Mouse (Mus musculus): ENCODE measurements around the gene Ap4s1.
"Not testable (repeated sequence)": the region's sequence is repeated elsewhere in the genome, so short reads cannot be mapped to it uniquely, and the experiment has no call there.

The Ap4s1 gene

DNA sequence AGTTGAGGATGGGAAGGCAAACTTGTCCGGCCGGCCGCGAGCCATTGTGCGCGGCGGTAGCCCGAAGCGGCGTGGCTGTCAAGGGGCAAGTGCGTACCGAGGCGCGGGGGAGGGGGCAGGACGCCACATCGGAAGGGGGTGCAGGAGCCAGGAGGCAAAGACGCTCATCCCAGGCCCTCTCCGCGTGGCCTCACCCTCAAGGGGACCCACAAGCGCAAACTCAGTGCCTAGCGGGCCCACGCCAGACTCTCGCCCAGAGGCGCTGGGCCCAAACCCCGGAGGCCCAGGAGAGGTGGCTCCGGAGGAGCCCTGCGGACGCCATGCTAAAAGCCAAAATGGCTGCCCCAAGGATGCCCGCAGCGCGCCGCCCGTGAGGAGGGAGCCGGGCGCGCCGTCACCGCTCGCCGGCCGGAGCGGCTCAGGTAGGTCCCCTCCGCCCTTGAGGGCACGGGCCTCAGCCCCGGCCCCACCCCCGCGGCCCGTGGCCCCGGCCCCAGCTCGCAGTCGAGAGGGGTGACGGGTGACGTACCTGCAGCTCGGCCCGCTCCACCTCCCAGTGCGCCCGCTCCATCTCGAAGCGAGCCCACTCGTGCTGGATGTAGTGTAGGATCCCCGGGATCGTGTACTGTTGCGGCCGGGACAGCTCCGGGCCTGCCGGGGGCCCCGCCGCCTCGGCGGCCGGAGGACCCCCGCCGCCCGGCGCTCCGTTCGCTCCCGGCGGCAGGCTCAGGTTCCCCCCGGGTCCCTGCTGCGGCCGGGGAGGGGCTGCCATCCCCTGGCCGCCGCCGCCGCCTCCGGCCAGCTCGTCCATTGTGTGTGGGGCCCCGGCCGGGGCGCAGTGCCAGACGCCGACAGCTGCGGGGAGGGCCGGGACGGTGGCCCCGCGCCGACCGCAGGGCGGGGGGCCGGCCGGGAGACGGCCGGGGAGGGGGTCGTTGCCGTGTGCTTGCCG lies at the start of gene Ap4s1:
Gene Ap4s1, plus strand, starts transcription at position 141 of the 952 bp plus-strand sequence.
- DNase-seq (ENCODE audit: low spot score in 2 of 2) = peak; percentile 73 to 80

DNA sequence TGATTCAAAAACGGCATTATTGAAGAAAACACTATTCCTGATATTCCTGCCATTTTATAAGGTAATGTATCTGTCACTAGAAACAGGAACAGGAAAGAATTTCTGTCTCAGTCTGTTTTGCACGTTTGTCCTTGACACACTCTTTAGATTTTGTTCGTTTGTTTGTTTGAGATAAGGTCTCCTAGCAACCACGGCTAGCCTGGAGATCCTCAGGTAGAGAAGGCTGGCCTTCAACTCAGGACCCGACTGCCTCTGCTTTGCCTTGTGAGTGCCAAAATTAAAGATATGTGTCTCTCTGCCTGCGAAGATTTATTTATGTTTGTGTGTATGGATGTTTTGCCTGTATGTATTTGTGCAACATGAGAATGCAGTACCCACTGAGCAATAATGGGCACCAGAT lies 49.0 kb upstream of the Ap4s1 start:
- DNase-seq (ENCODE audit: low spot score in 2 of 2) = no peak

- not testable (repeated sequence) for DNase-seq (ENCODE audit: low spot score in 2 of 2)
Observed at GRCm38 (mm10) chr12:51649401-51649800, 41.4 kb upstream of the Ap4s1 start.

DNA sequence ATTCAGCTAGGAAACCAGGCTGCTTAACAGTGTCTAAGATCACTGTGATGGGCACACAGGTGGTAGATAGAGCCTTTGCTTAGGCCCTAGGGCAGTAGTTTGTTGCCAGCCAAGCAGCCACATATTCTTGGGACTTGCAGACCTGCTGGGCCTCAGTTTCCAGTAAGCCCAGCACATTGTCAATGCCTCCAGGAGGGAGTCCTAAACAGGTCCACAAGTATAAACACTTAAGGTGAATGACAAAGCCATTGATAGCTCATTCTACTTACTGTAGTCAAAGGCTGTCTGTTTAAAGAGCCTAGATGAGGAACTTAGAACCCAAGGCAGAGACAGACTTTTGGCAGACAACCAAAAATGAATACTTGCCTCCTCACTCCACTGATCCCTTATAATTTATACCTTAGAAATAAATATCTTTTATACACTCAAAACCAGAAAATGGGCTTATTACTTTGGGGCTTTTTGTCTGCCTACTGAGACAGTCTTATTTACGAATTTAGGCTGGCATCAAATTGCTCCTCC lies 34.8 kb upstream of the Ap4s1 start:
- DNase-seq (ENCODE audit: low spot score in 2 of 2) = no peak

- DNase-seq (ENCODE audit: low spot score in 2 of 2) = no peak
Observed at GRCm38 (mm10) chr12:51663011-51663410, 27.8 kb upstream of the Ap4s1 start.

DNA sequence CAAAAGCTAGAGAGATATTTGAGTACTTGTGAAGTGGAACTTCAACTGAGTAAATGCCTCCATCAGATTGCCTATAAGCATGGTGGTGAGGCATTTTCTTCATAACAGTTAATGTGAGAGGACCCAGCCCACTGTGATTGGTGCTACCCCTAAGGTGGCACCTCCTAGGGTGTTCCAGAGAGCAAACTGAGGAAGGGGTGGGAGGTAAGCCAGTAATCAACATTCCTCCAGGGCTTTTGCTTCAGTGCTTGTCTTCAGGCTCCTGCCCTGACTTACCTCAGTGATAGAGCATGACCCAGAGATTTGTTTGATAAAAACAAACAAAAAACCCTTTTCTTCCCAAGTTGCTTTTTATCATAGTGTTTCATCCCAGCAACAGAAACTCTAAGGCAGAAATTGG lies 26.9 kb upstream of the Ap4s1 start:
- no peak for DNase-seq (ENCODE audit: low spot score in 2 of 2)

DNA sequence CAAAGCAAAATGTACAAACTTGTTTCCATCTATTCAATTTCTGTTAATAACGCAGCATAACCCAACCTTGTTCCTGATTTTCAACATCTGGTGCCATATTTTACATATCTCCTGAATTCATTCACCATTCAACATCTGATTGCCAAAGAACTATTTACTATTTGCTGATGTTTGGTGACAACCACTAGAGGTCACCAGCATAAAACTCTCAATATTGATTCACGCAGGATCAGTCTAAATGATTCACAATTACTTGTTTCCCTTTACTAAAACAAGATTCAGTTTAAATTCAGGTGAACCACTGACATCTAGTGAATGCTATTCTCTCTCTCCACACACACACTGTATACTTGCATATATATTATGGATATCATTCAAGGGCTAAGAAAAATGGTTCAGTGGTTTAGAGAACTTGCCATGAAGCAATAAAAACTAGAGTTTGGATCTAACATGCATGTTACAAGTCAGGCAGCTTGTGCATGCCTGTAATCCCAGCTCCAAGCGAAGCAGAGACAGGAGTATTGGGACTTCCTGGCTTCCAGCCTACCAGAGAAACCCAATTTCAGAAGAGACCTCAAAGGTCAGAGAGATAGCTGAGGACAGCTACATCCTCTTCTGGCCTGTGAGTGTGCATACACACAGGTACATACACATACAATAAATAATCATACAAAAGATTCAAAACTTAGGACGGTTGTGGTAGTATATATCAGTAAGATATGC lies 24.0 kb upstream of the Ap4s1 start:
- no peak for DNase-seq (ENCODE audit: low spot score in 2 of 2)

DNA sequence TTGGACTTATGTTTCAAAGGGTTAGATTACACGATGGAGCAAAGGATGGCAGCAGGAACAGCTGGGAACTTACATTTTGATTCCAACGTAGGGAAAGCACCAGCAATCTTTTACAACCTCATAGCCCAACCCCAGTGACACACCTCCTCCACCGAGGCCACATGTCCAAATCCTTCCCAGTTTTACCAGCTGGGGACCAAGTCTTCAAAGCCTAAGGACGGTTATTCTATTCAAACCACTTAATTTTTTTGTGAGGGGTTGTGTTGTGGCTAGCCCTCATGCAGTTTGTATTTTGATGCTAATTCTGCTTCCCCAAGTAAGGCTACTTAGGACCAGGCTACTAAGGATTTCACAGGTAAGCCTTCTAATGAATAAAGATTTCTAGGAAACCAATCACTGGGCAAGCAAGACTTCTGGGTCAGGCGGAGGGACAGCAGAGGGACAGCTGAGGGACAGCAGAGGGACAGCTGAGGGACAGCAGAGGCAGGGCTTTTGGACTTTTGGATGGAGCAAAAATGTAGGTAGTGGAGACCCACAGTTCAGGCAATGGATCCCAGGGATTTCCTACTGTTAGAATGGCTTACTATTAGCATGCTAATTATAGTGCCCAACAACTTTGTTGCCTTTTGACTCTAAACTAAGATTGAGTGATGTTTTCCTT lies 19.5 kb upstream of the Ap4s1 start:
- DNase-seq (ENCODE audit: low spot score in 2 of 2) = no peak

DNA sequence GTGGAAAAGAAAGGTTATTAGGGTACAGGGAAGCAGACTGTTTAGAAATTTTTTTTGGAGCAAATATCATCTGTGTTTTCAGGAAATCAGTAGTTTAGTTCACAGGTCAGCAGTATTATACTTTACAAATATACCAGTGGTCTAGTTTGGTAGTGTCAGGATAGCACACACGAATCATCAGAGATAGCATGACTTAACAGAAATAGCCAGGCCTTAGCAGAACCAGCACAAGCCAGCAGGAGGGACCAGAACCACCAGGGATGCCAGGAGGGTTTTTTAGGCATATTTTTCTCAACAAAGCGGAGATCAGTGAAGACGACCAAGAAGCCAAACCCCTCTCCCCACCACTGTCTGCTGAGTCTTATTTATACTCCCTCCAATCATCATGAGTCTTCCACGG lies 17.6 kb upstream of the Ap4s1 start:
- no peak for DNase-seq (ENCODE audit: low spot score in 2 of 2)

GRCm38 (mm10) chr12:51676442-51676841 lies 14.4 kb upstream of the Ap4s1 start:
- DNase-seq (ENCODE audit: low spot score in 2 of 2) = no peak

GRCm38 (mm10) chr12:51678844-51679243 lies 12.0 kb upstream of the Ap4s1 start:
- no peak for DNase-seq (ENCODE audit: low spot score in 2 of 2)

DNA sequence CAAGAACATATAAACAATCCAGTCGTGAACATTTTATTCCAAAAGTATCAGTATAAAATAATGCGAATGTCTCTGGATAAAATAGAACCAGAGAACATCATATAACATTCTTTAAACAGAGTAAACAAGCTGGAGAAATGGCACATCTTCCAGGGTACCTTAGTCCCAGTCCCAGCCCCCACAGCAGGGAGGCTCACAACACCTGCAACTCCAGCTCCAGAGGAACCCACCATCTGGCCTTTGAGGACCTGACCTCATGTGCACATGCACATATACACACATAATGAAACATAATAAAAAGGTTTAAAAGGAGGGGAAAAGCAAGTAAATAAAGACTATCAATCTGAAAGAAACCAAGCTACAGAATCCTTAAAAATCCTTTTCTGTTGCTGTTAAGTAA lies 2.3 kb upstream of the Ap4s1 start:
- no peak for DNase-seq (ENCODE audit: low spot score in 2 of 2)

GRCm38 (mm10) chr12:51691845-51692632 lies 1.2 kb downstream of the Ap4s1 start, which contains the start of gene Strn3:
Gene Strn3, minus strand, starts transcription at chr12:51691897.
- peak; percentile 93 to 96 for DNase-seq (ENCODE audit: low spot score in 2 of 2)

DNA sequence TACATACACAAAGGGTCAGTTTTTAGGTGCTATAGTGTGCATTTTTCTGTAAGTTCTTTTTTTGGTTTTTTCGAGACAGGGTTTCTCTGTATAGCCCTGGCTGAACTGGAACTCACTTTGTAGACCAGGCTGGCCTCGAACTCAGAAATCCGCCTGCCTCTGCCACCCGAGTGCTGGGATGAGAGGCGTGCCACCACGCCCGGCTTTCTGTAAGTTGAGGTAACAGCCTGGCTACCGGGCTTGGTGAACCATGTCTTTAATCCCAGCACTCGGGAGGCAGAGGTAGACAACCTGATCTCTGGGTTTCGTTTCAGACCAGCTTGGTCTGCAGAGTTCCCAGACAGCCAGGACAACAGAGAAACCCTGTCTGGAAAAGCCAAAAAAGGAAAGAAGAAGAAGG lies 2.0 kb downstream of the Ap4s1 start:
- DNase-seq (ENCODE audit: low spot score in 2 of 2) = not testable (repeated sequence)

- no peak for DNase-seq (ENCODE audit: low spot score in 2 of 2)
Observed at GRCm38 (mm10) chr12:51693419-51693818, 2.6 kb downstream of the Ap4s1 start.

DNA sequence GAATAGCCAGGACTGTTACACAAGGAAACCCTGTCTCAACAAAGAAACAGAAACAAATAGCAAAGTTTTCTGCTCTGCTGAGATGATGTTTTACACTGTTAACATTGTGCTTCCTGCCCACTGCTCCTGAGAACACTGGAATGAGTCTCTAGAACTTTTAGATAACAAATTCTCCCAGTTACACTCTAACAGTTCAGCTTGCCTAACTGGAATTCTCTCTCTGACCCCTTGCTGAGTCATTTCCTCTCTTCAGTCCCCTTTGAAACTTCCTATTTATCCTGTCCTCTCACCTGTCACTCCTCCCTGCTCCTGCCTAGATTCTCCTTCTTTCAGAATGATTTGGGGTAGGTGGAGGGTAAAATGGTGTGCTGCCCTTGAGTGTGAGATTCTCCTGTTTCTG lies 3.3 kb downstream of the Ap4s1 start:
- DNase-seq (ENCODE audit: low spot score in 2 of 2) = no peak

DNA sequence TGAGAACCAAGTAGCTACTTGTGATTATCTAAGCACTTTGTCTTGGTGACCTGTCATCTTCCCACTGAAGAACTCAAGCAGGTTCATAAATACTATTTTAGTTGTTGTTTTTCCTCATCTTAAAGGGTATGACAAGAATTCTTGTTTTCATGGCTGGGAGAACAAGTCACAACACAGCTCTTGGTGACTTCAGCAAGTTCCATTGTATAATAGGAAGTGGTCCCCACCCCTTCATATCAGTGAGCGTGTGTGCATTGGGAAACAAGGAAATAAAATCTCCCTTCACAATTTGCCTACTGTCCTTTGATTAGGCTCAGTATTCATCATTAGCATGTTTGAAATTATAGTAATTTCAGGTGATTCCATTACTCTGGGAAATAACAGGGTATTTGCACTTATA lies 4.1 kb downstream of the Ap4s1 start:
- DNase-seq (ENCODE audit: low spot score in 2 of 2) = no peak

DNA sequence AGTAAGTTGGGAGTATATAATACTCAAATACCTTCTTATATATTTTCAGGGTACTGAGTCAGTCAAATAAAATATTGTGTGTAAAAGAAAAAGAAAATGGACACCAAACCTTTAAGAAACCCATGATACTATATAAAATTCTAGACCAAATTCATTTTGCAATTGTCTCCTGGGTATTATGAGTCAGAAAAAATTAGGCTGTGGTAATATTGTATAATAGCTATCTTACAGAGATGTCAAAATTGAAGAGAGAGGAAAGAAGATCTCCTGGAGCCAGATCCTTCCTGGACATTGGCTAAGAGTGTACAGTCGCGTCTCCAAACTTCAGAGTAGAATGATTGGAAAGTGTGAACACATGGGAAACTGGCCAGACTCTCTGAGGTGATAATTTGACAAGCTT lies 5.3 kb downstream of the Ap4s1 start:
- no peak for DNase-seq (ENCODE audit: low spot score in 2 of 2)

DNA sequence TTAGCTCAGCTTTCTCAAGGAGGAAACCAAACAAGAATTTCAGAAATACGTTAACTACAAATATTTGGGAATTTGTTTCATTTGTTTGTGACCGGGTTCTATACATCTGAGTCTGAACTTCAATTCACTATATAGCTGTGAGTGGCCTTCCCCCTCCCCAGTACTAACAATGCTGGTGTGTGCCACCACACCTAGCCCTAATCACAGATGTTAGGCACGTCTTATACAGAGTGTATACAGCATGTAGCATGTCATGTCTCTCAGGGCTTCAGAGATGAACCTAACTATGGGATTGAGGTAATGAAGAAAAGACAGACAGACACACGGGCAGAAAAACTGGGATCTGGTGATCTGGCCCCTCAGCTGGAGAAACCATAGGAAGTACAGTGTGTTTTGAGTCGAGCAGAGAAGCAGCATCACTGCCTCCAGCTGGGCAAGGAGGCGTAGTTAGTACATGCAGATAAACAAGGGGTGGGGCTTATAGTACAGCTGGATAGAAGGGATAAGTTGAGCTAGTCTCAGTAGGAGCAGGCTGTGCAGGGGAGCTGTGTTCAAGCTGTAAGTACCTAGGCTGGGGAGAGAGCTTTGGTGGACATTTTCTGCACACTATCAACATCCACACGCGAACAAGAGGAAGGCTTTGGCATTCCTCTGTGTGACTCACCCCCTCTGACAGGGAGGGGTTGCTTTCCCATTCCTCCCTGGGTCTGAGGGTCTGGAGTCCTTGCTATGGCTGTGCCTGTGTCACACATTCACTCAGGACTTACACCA lies 9.0 kb downstream of the Ap4s1 start:
- DNase-seq (ENCODE audit: low spot score in 2 of 2) = no peak

DNA sequence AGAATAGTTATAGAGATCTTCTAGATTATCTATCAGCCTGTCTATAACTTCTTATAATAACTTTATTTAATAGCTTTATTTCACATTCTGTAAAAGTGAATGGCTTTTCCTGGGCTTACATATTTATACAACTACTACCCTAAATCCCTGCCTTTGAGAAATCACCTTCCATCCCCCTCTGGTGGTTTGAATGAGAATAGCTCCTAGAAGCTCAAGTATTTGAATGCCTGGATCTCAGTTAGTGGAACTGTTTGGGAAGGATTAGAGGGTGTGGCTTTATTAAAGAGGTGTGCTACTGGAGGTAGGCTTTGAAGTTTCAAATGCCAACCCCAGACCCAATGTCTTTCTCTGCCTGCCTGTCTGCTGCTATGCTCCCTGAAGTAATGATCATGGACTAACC lies 10.9 kb downstream of the Ap4s1 start:
- no peak for DNase-seq (ENCODE audit: low spot score in 2 of 2)

DNA sequence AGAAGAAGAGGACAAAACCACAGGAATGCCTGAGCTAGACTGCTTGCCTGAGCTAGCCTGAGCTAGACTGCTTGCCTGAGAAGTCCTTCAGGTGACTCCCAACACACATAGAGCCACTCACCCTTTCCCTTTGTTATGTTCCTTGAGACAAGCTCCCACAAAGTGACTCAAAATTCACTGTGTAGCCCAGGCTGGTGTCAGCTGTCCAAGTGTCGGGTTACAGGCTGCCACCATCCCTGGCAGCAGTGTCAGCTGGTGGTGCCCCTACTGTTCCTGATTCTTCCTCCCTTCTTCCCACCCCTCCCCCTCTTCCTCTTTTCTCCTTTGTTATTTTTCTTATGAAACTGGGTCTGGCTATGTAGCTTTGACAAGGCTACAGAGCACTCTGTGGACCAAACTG lies 13.0 kb downstream of the Ap4s1 start:
- no peak for DNase-seq (ENCODE audit: low spot score in 2 of 2)

Measured in frontal cortex, postnatal 36 days (tissue).